Mouse (Mus musculus): Measurements from ENCODE around the gene Tlr13. TPM values are rescaled to one million over a fixed set of nuclear protein-coding genes. Genes with fewer than 3 reads are reported as not detected.

Gene Tlr13
- polyA plus RNA-seq, 1 experiment from 2014 or later = 0.65 TPM

DNA sequence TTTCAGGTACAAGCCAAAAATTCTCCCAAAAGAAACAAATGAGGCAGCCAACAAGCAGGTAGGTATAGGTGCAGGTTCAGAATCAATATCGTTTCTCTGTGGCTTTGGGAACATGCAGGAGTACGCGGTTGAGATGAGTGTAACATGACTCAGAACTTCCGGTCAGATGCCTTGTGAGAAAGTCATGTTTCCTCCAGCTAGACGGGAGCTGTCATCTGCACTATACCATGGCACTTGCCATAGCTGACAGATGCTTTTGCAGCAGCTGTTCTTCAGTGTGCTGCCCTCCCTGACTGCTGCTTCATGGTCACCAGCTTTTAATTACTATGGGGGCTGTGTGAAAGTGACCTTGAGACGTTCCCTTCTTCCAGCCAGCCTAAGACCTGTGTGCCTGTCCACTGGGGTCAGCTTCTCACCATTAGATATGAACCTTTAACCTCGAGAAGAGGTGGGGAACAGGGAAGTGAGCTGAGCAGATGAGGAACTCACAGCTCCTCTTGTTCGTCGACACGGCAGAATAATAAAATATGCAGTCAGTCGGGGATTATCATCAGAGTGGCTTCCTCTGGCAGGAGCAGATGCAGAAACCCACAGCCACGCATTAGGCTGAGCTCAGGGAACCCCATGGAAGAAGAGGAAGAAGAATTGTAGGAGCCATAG, 7.0 kb upstream of the Tlr13 start:
- Histone ChIP-seq H3K4me1 (ENCODE audit: control insufficient read depth, insufficient read depth, low read length) (no peaks in the 10 kb centered on the region), H3K36me3 (ENCODE audit: control insufficient read depth, insufficient read depth, low read length) (no peaks in the 10 kb centered on the region), H3K4me2 (replicated peaks; ENCODE audit: low read depth, low read length) (no peak overlapping the region), H3K4me3 (ENCODE audit: low read depth, low read length) (no peak overlapping the region), H3K9ac (replicated peaks; ENCODE audit: low read depth, low read length) (no peak overlapping the region), H3K27ac (ENCODE audit: low read length) (no peak overlapping the region), H3K27me3 (ENCODE audit: control insufficient read depth, insufficient read depth, low read length) (no peaks in the 10 kb centered on the region), H3K9me3 (ENCODE audit: control insufficient read depth, low read depth, low read length) (no peaks in the 10 kb centered on the region)
- no peak for ATAC-seq (ENCODE audit: insufficient number of reproducible peaks, insufficient read depth, low FRiP score, low read depth)
- WGBS = 62% methylated on average over 12 of the region's 12 CpGs

DNA sequence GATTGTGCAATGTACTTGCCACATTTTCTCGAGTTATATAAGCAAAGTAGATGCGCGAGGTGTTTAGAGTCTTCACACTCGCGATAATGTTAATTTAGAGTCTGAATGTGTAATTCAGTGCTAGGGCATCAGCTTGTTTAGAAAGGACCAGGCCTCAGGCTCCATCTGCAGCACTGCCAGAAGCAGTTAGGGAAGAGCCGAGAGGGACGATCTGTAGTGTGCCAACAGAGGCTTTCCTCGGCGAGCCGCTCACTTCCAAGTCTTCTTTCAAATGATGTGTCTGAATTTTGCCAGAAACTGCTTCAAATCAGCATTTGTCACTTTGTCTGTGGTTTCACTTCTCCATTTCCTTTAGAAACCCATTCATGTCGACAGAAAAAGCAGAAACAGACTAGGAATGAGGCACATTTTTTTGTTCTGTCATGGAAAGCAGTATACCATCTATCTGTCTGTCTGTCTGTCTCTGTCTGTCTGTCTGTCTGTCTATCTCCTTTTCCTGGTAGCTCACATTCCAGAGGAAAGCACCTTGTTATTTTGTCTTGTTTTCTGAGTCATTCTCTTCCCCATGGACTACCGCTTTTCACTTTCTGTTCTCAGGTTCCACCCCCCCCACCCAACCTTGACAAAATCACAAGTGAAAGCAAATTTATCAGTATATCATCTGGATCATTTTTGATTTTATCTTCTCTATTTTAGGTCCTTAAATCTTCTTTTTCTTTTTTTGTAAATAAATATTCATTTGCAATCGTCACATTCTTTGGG, 3.5 kb upstream of the Tlr13 start:
- Histone ChIP-seq H3K27ac (ENCODE audit: low read length) (no peak overlapping the region), H3K4me2 (replicated peaks; ENCODE audit: low read depth, low read length) (no peak overlapping the region), H3K9me3 (ENCODE audit: control insufficient read depth, low read depth, low read length) (no peaks in the 10 kb centered on the region), H3K27me3 (ENCODE audit: control insufficient read depth, insufficient read depth, low read length) (no peaks in the 10 kb centered on the region), H3K4me1 (ENCODE audit: control insufficient read depth, insufficient read depth, low read length) (no peaks in the 10 kb centered on the region), H3K9ac (replicated peaks; ENCODE audit: low read depth, low read length) (no peak overlapping the region), H3K36me3 (ENCODE audit: control insufficient read depth, insufficient read depth, low read length) (no peaks in the 10 kb centered on the region), H3K4me3 (ENCODE audit: low read depth, low read length) (no peak overlapping the region)
- no peak for ATAC-seq (ENCODE audit: insufficient number of reproducible peaks, insufficient read depth, low FRiP score, low read depth)
- 75% methylated on average over 13 of the region's 13 CpGs for WGBS

DNA sequence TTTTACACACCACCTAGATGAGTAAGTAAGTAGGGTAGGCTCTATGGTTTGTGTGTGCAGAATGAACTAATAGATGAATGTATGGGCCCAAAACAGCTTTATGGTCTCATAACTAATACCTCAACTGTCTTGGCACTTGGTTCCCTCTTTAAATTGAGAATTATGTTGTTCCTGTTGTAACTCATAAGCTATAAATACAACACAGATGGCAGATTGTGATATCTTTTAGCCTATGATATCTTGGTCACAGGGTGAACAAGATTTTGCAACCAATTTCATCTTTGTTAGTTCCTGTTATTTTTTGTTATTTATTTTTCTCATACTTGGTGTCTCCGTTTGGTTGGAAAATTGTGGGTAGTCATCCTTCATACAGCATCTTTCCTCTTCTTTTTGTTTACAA, 5.2 kb downstream of the Tlr13 start:
- no peak overlapping the region for H3K9ac ChIP-seq (replicated peaks; ENCODE audit: low read depth, low read length)
- WGBS = 94% methylated on average over 1 of the region's 1 CpGs
- H3K27ac ChIP-seq (ENCODE audit: low read length) = no peak overlapping the region
- ATAC-seq (ENCODE audit: insufficient number of reproducible peaks, insufficient read depth, low FRiP score, low read depth) = no peak
- no peaks in the 10 kb centered on the region for H3K4me1 ChIP-seq (ENCODE audit: control insufficient read depth, insufficient read depth, low read length)
- no peaks in the 10 kb centered on the region for H3K9me3 ChIP-seq (ENCODE audit: control insufficient read depth, low read depth, low read length)
- no peaks in the 10 kb centered on the region for H3K27me3 ChIP-seq (ENCODE audit: control insufficient read depth, insufficient read depth, low read length)
- no peak overlapping the region for H3K4me3 ChIP-seq (ENCODE audit: low read depth, low read length)
- no peak overlapping the region for H3K4me2 ChIP-seq (replicated peaks; ENCODE audit: low read depth, low read length)
- no peaks in the 10 kb centered on the region for H3K36me3 ChIP-seq (ENCODE audit: control insufficient read depth, insufficient read depth, low read length)

DNA sequence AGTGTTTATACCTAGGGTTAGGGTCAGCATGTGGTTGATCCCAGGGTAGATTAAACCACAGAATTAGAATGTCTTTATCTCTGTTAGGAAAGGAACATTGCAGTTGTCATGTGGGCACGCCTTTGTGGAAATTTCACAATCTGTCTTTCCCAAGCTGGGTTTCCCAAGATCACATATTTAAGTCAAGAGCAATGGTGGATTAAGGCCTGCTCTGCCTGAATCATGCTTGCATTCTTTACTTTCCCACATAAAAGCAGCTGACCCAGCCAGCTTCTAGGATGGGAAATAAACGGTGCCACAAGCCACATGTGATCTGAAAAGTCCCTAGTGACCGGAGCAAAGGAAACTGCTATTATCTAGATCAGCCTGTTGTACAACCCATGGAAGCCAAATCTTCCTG, 6.5 kb downstream of the Tlr13 start:
- no peak for ATAC-seq (ENCODE audit: insufficient number of reproducible peaks, insufficient read depth, low FRiP score, low read depth)
- H3K36me3 ChIP-seq (ENCODE audit: control insufficient read depth, insufficient read depth, low read length) = no peaks in the 10 kb centered on the region
- no peaks in the 10 kb centered on the region for H3K27me3 ChIP-seq (ENCODE audit: control insufficient read depth, insufficient read depth, low read length)
- no peak overlapping the region for H3K27ac ChIP-seq (ENCODE audit: low read length)
- H3K4me3 ChIP-seq (ENCODE audit: low read depth, low read length) = no peak overlapping the region
- H3K4me2 ChIP-seq (replicated peaks; ENCODE audit: low read depth, low read length) = no peak overlapping the region
- no peaks in the 10 kb centered on the region for H3K9me3 ChIP-seq (ENCODE audit: control insufficient read depth, low read depth, low read length)
- WGBS = 81% methylated on average over 3 of the region's 3 CpGs
- H3K9ac ChIP-seq (replicated peaks; ENCODE audit: low read depth, low read length) = no peak overlapping the region
- H3K4me1 ChIP-seq (ENCODE audit: control insufficient read depth, insufficient read depth, low read length) = no peaks in the 10 kb centered on the region

DNA sequence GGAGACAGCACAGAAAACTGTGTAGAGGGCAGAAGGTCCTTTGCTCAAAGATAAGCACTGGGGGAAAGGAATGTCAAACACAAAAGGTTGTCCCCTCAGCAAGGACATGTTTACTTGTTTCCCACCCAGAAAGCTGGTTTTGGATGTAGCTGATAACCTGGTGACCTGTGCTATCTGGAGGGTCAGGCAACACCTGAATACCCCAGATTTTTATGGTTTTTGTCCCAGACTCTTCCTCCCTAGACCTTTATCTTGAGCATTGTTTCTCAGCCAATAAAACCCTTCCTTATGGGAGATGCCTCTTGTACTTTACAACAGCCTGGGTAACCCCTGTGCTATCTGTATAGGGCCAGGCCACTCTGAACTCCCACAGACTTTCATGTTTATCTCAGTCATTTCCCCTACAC, 11.2 kb downstream of the Tlr13 start:
- Histone ChIP-seq H3K36me3 (ENCODE audit: control insufficient read depth, insufficient read depth, low read length) (no peaks in the 10 kb centered on the region), H3K4me3 (ENCODE audit: low read depth, low read length) (no peak overlapping the region), H3K9ac (replicated peaks; ENCODE audit: low read depth, low read length) (no peak overlapping the region), H3K4me1 (ENCODE audit: control insufficient read depth, insufficient read depth, low read length) (no peaks in the 10 kb centered on the region), H3K27me3 (ENCODE audit: control insufficient read depth, insufficient read depth, low read length) (no peaks in the 10 kb centered on the region), H3K27ac (ENCODE audit: low read length) (no peak overlapping the region), H3K9me3 (ENCODE audit: control insufficient read depth, low read depth, low read length) (no peaks in the 10 kb centered on the region), H3K4me2 (replicated peaks; ENCODE audit: low read depth, low read length) (no peak overlapping the region)
- no peak for ATAC-seq (ENCODE audit: insufficient number of reproducible peaks, insufficient read depth, low FRiP score, low read depth)

DNA sequence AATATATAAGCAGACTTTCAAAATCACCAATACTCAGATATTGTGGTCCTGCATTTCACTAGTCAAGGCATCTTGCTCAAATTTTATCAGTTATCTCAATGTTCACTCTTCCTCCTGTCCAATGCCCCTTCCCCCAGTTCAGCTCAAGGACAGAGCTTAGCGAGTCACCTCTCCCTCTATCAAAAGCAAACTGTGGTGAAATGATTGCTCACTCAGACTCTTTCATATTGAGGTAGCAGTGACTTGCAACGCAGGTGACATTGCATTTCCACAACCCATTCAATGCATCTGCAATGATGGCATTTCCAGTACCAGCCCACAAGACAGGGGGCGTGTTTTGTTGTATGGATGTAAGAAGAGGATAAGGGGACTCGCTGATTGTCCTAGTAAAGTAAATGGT, 12.9 kb downstream of the Tlr13 start:
- no peak overlapping the region for H3K4me2 ChIP-seq (replicated peaks; ENCODE audit: low read depth, low read length)
- whole genome bisulfite sequencing = 76% methylated on average over 4 of the region's 4 CpGs

DNA sequence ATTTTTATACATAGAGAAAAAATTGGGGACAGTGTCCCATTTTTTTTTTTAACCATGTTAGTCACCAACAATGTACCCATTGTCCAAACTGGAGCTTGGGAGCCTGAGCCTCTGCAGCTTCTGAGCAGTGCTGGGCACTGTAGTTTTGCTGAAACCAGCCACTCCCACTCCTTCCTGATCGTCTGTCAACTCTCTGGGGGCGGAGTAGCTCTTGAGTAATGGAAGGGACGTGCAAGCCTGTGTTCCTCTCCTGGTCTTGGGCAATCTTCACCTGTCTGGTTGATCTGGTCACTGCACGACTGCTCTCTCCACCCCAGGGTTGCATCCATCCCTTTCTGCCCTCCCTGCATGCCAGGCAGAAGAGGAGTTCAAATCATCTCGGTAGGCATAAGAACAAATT, 21.0 kb downstream of the Tlr13 start:
- Histone ChIP-seq H3K9ac (replicated peaks; ENCODE audit: low read depth, low read length) (no peak overlapping the region), H3K27ac (ENCODE audit: low read length) (no peak overlapping the region), H3K4me3 (ENCODE audit: low read depth, low read length) (no peak overlapping the region), H3K36me3 (ENCODE audit: control insufficient read depth, insufficient read depth, low read length) (no peaks in the 10 kb centered on the region), H3K4me2 (replicated peaks; ENCODE audit: low read depth, low read length) (no peak overlapping the region), H3K27me3 (ENCODE audit: control insufficient read depth, insufficient read depth, low read length) (no peaks in the 10 kb centered on the region), H3K4me1 (ENCODE audit: control insufficient read depth, insufficient read depth, low read length) (no peaks in the 10 kb centered on the region), H3K9me3 (ENCODE audit: control insufficient read depth, low read depth, low read length) (no peaks in the 10 kb centered on the region)
- ATAC-seq (ENCODE audit: insufficient number of reproducible peaks, insufficient read depth, low FRiP score, low read depth) = no peak
- 47% methylated on average over 5 of the region's 5 CpGs for WGBS

More for the DNA sequence above, 12.9 kb downstream of the Tlr13 start:
- Histone ChIP-seq H3K9ac (replicated peaks; ENCODE audit: low read depth, low read length) (no peak overlapping the region), H3K27me3 (ENCODE audit: control insufficient read depth, insufficient read depth, low read length) (no peaks in the 10 kb centered on the region), H3K4me3 (ENCODE audit: low read depth, low read length) (no peak overlapping the region), H3K4me1 (ENCODE audit: control insufficient read depth, insufficient read depth, low read length) (no peaks in the 10 kb centered on the region), H3K9me3 (ENCODE audit: control insufficient read depth, low read depth, low read length) (no peaks in the 10 kb centered on the region), H3K36me3 (ENCODE audit: control insufficient read depth, insufficient read depth, low read length) (no peaks in the 10 kb centered on the region), H3K27ac (ENCODE audit: low read length) (no peak overlapping the region)
- ATAC-seq (ENCODE audit: insufficient number of reproducible peaks, insufficient read depth, low FRiP score, low read depth) = no peak

DNA sequence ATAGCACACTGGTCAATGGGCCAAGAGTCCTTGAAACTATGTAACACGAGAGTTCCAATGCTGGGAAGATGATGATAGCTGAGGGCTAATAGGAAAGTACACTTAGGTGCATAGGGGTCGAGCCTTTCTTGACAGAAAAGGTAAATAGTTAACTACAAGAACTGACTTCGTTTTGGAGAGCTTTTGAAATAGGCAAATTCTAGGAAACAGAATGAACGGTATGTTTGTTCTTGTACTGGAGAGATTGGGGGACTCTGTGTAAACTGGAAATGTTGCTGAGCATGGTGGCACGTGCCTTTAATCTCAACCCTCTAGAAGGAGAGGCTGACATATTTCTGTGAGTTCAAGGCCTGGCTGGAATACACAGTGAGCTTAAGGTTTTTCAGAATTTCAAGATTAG, 21.6 kb downstream of the Tlr13 start:
- H3K9me3 ChIP-seq (ENCODE audit: control insufficient read depth, low read depth, low read length) = no peaks in the 10 kb centered on the region
- no peak for ATAC-seq (ENCODE audit: insufficient number of reproducible peaks, insufficient read depth, low FRiP score, low read depth)
- H3K9ac ChIP-seq (replicated peaks; ENCODE audit: low read depth, low read length) = no peak overlapping the region

DNA sequence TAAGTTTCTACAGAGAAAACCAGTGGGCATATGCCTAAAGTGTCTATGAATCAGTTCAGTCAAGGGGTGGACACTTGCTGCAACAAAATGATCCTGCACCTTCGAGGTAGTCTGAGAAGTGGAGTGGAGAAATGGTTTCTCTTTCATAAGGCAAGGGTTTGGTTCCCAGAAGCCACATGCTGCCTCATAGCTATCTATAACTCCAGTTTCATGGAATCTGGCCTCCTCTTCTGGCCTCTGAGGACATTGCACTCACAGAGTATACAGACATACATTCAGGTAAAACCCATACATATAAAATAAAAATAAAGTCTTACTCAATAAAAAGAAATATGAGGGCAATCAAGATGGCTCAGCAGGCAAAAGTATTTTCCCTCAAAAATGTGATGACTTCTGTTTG, 22.1 kb downstream of the Tlr13 start:
- 82% methylated on average over 1 of the region's 1 CpGs for WGBS
- H3K9ac ChIP-seq (replicated peaks; ENCODE audit: low read depth, low read length) = no peak overlapping the region
- no peaks in the 10 kb centered on the region for H3K27me3 ChIP-seq (ENCODE audit: control insufficient read depth, insufficient read depth, low read length)
- no peak overlapping the region for H3K4me3 ChIP-seq (ENCODE audit: low read depth, low read length)
- no peak overlapping the region for H3K27ac ChIP-seq (ENCODE audit: low read length)
- H3K4me2 ChIP-seq (replicated peaks; ENCODE audit: low read depth, low read length) = no peak overlapping the region
- ATAC-seq (ENCODE audit: insufficient number of reproducible peaks, insufficient read depth, low FRiP score, low read depth) = no peak
- H3K36me3 ChIP-seq (ENCODE audit: control insufficient read depth, insufficient read depth, low read length) = no peaks in the 10 kb centered on the region
- H3K4me1 ChIP-seq (ENCODE audit: control insufficient read depth, insufficient read depth, low read length) = no peaks in the 10 kb centered on the region
- H3K9me3 ChIP-seq (ENCODE audit: control insufficient read depth, low read depth, low read length) = no peaks in the 10 kb centered on the region

More for the DNA sequence above, 21.6 kb downstream of the Tlr13 start:
- no peak overlapping the region for H3K4me3 ChIP-seq (ENCODE audit: low read depth, low read length)
- H3K4me1 ChIP-seq (ENCODE audit: control insufficient read depth, insufficient read depth, low read length) = no peaks in the 10 kb centered on the region
- no peak overlapping the region for H3K27ac ChIP-seq (ENCODE audit: low read length)
- no peaks in the 10 kb centered on the region for H3K27me3 ChIP-seq (ENCODE audit: control insufficient read depth, insufficient read depth, low read length)
- no peaks in the 10 kb centered on the region for H3K36me3 ChIP-seq (ENCODE audit: control insufficient read depth, insufficient read depth, low read length)
- H3K4me2 ChIP-seq (replicated peaks; ENCODE audit: low read depth, low read length) = no peak overlapping the region
- WGBS = 56% methylated on average over 5 of the region's 5 CpGs

Measured in stomach, embryonic 14.5 days (tissue).